Mouse (Mus musculus) heart, postnatal 10 days (tissue): Measurements from ENCODE around the gene Dnm2. TPM values are rescaled to one million over a fixed set of nuclear protein-coding genes. Genes with fewer than 3 reads are reported as not detected.

Source experiments
- DNase-seq, 2 experiments: peaks; one replicate each; pipeline ENCODE4 v3.0.0; 2021
- intact Hi-C: fragments of 180-260 bp; cut with DNase I; formaldehyde crosslinking; loops from one replicate; pipeline ENCODE4 v1.15.1; 2025
- total RNA-seq, 2 experiments: library from RNA; stranded (reverse); gene quantifications; 2 replicates each; pipeline ENCODE4 v1.2.3; 2021

Gene Dnm2
- total RNA-seq, 2 experiments from 2014 or later: 90.0 to 90.6 TPM

DNA sequence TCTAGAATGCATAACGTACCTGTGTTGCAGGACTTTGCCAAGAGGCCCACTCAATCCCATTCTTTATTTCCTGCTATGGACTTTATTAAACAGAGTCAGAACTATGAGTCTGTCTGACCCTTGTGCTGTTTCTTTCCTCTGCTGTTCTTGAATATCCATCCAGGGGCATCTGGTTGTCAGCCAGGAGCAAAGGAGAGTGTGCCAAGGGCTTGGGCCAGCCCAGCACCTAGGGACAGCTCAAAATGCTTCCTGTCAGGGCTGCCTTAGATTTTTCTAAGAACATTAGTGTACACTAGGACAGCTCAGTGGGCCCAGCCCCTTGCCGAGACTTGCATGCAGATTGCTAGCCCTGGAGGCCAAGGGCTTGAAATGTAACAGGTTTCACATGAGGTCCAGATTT is 3.1 kb downstream of the Dnm2 start:
- intact Hi-C loops: no loop called here
- peak; percentile 56 to 60 for DNase-seq

DNA sequence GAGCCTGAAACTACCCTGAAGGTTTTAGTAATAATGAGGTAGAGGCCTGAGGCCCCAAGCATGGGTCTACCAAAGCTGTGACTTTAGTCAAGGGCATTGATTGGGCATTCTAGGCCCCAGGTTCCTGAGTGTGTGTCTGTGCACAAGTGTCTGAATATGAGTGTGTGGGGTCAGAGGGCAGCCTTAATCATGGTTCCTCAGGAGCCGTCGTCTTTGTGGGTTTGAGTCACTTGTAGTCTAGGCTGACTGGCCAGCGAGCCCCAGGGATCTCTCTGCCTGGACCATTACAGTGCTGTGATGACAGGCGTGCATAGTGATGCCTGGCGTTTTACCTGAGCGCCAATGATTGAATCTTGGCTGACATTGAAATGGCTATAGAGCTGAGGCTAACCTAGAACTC is 3.5 kb downstream of the Dnm2 start:
- DNase-seq: no peak
- intact Hi-C loops: no loop called here

DNA sequence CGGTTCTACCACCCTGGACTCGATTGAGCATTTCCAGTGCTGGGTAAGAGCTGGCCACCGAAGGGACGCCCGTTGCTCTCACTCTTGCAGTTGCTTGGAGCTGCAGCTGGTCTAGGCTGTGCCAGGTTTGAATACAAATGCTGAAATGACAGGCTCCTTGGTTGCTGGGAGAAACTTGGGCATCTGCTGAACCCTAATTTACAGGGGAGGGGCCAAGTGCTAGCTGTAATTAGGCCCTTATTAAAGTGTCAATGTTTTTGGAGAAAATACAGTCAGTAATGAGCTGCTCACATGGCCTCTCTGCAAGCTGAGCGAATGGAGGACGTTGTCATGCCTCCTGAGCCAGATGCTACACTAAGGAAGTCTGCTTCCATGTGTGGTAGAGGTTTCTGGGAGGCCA is 6.0 kb downstream of the Dnm2 start:
- intact Hi-C loops: no loop called here

DNA sequence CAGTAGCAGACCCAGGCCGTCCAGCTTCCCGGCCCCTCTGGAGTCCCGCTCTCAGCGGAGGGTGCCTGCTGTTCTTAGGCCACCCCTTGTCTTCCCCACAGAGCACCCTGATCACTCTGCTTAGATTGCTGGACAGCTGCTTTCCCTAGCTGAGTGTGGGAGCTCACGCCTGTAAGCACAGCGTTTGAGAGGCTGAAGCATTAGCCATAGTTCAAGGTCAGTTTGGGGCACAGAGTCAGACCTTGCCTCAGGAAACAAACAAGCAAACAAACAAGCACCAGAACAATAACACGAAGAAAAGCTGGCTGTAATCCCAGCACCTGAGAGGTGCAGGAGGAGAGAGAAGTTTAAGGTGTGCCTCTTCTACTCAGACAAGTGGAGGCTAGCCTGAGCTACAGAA is 7.4 kb downstream of the Dnm2 start:
- no peak for DNase-seq
- intact Hi-C loops: no loop called here

More for the DNA sequence above, 6.0 kb downstream of the Dnm2 start:
- DNase-seq: no peak

DNA sequence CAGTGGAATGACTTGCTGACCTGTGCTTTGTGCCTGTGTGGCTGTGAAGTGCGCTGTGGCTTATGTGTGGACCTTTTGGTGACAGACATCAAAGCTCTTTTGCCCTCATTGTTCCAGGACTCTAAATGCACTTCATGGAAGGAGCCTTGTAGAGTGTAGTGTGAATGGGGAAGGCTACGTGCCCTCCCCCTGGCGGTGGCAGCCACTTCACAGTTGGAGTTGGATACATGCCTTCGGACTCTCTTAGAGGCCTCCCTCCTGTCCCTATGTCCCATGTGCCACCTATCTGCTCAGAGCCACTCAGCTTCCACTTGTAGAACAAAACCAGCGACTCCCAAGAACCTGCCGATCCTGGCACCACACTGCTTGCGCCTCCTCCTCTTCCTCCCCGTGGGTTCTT is 9.1 kb downstream of the Dnm2 start:
- DNase-seq: peak in 1 of 2 experiments; percentile 34
- intact Hi-C loops: no loop called here

DNA sequence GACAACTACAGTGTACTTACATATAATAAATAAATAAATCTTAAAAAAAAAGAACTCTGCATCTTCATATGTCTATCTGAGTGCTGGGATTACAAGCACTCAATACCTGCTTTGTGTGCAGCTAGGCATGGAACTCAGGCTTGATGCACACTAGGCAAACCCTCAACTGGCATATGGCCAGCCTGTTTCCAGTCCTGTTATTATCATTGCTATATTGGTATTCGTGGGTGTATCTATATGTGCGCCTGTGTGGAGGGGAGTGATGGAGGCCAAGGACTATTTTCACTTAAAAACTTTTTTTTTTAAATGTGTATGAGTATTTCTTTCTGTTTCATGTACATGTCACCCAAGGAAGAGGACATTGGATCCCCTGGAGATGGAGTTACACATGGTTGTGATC is 9.7 kb downstream of the Dnm2 start:
- DNase-seq: no peak
- intact Hi-C loops: no loop called here

DNA sequence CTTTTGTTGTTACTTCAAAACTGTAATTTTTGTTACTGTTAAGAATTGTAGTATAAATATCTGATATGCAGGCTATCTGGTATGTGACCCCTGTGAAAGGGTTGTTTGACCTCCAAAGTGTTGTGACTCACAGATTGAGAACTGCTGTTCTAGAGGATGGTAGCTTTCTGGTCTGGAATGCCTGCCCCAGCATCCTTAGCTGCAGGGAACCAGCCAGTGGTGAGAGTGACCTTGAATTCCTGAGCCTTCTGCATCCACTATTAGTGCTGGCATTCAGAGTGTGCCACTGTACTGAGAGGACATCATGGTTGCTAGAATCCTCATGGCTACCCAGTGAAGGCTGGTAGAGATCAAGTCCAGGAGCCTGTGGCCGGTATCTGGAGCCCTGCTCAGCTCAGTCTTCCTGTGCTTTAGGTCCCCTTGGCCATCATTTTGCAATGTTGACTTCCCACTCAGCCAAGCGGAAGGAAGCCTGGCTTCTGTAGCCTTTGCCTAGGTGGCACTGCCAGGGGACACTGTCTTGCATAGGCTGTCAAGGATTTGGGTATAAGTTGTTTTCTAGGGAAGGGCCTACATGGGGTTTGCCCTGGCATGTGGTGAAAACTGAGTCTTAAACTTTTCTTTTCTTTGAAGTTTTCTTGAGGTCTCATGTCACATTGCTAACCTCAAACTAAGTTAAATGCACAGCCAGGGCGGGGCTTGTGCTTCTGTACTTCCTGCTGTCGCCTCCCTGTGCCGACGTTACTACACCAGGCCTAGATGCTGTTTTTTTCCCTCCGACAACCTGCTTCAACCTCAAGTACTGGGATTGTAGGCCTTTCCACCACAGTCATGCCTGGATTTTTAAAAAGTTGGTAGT is 11.3 kb downstream of the Dnm2 start:
- intact Hi-C loops: no loop called here
- DNase-seq: peak in 1 of 2 experiments; percentile 40

DNA sequence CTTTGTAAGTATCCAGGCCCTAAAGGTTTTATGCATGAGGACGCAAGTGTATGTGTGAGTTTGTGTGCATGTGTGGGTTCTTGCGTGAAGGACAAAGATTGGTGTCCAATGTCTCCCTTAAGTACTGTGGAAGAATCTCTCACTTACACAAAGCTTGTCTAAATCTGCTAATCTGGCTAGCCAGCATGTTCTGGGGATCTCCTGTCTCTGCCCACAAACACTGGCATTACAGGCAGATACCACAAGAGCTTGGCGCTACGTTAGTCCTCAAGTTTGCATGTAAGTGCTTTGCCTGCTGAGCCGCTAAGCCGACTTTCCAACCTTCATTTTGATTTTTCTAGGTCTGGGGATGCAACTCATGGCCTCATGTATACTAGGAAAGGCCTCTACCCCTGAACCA is 12.9 kb downstream of the Dnm2 start:
- no peak for DNase-seq
- intact Hi-C loops: no loop called here

DNA sequence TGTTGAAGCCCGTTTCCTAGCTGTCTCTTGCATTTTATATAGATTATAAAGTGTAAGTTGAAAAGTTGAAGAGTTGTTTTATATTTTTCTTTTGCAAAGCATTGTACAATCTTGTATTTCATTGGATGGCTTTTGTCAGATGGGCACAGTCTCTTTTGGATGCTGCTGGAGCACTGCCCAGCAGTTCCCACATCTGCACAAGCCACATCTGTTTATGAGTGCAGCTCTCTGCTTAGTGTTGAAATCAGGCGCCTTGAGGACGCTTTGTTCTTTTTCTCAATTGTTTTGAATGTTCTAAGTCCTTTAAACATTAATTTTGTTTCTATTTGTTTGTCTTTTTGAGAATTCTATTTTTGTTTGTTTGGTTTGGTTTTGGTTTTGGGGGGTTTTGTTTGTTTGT is 13.5 kb downstream of the Dnm2 start:
- intact Hi-C loops: no loop called here

DNA sequence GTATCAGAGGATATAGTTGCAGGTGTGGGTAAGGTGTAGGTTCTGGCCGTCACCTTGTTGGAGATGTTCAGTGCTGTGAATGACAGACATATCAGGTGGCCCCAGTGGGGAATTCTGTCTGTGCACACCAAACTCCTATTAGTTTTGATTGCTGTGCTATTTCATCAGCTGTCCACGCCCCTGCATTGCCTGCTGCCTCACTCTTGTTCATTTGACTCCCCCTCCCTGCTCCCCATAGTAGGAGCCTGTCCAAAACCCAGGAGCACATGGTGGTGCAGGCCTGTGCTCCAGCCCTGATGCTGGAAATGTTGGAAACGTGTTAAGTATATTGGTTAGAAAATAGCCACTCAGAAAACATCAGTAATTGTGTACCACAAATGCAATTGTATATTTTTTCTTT is 14.7 kb downstream of the Dnm2 start:
- no peak for DNase-seq
- intact Hi-C loops: no loop called here

More for the DNA sequence above, 13.5 kb downstream of the Dnm2 start:
- DNase-seq: peak; percentile 59 to 63

DNA sequence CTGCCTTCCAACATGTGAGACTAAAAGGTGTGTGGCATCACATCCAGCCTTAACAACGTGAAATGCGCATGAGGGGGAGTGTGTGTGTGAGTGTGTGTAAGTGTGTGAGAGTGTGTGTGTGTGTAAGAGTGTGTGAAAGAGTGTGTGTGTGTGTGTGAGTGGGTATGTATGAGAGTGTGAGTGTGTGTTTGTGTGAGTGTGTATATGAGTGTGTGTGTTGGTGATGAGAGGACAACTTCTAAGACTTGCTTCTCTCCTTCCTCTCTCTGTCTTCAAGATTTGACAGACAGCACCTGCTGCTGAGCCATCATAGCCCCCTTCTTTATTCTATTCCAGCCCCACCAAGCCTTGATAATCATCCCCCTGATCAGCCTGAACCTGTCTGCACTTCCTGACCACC is 15.2 kb downstream of the Dnm2 start:
- intact Hi-C loops: no loop called here

DNA sequence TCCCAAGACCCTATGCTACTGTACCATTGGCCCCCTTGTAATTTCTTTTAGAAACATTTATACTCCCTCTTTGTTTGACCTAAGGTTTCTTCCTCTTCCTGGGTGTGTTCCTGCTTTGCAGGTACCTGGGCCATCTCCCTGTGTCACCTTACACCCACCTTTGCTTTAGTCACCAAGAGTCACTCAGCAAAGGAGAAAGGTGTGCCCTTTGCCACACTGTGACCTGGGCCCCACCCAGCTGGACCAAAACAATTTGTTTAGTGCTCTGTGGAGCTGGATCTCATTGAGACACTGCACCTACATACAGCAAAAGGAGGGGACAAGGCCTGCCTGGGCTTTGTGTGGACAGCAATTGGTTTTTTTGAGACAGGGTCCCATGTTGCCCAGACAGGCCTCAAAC is 15.7 kb downstream of the Dnm2 start:
- intact Hi-C loops: no loop called here
- no peak for DNase-seq

More for the DNA sequence above, 15.2 kb downstream of the Dnm2 start:
- no peak for DNase-seq

DNA sequence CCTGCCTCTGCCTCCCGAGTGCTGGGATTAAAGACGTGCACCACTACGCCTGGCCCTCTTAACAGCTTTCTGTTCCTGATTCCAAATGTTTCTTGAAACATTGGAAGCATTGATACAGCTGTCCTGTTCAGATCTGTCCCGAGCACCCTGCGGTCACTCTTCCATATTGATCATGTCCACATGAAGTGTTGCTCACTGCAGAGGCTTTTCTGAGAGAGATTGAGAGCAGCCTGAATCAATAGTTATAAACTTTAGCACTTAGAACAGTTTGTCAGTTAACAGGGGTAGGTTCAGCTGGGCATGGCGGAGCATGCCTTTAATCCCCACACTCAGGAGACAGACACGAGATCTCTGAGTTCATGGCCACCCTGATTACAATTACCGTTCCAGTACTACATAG is 19.1 kb downstream of the Dnm2 start:
- intact Hi-C loops: no loop called here
- no peak for DNase-seq

DNA sequence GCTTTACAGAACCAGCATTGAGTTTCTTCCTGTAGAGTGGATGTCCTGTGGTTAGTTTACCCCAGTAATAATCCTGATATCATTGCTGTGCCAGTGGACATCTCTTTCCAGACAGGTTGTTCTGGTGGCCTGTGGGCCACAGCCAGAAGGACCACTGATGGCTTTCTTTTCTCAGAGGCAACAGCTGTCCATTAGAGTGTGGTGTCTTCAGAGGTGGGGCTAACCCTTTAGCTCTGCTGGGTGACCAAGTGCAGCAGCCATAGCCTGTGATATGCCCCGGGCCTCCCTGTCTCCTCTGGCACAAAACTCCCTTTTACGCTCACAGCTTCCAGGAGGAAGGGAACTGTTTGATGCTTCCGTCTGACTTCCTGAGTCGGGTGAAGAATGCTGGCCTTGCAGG is 19.9 kb downstream of the Dnm2 start:
- intact Hi-C loops: no loop called here
- DNase-seq: no peak

DNA sequence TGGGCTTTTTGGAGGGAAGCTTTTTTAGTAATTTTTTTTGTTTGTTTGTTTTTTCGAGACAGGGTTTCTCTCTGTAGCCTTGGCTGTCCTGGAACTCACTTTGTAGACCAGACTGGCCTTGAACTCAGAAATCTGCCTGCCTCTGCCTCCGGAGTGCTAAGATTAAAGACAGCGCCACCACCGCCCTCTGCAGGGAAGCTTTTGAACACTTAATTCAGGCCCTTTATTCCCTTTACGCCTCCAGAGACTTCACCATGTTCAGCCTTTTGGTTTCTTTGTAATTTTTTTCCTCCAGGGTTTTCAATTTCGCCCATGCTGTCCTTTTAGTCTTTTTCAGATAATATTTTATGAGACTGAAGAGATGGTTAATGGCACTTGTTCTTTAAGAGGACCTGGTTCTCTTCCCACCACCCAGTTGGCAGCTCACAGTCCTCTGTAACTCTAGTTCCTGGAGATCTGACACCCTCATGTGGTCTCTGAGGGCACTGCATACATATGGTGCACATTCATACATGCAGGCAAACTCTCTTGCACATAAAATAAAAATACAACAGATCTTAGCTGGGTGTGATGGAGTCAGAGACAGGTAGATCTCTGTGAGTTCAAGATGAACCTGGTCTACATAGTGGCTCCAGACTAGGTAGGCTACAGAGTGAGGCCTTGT is 20.5 kb downstream of the Dnm2 start:
- intact Hi-C loops: no loop called here

DNA sequence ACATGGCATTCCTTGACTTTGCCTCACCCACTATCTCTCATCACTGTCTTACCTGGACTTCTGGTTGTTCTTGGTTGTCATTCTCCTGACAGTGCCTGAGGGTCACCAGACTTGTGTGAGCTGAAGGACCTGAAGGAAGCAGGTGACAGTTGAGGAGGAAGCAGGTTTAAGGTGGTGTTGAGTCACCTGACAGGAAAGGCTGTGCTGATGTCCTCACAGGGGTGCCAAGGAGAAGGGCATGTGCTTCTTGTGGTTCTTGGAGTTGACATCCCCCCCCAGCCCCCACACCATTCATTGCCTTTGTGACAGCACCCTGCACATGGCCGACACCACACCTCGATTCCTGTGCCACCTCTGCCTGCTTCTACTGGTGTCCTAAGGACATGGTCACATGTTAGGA is 23.1 kb downstream of the Dnm2 start:
- no peak for DNase-seq
- intact Hi-C loops: no loop called here

More for the DNA sequence above, 20.5 kb downstream of the Dnm2 start:
- DNase-seq: no peak

DNA sequence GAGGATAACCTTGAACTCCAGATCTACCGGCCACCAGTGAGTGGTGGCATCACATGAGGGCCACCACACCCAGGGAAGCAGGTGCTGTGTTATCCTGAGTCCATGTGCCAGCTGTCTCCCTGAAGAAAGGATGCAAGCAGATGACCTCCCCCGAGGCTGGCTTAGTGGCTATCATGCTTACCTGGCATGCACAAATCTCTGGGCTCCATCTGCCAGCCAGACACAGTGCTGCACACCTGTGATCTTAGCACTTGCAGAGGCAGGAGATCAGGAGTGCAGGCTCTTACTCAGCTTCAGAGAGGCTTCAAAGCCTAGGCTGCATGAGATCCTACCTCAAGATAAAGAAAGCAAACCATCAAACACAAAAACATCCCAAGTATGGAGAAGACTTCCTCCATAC is 25.0 kb downstream of the Dnm2 start:
- DNase-seq: no peak
- intact Hi-C loops: no loop called here

DNA sequence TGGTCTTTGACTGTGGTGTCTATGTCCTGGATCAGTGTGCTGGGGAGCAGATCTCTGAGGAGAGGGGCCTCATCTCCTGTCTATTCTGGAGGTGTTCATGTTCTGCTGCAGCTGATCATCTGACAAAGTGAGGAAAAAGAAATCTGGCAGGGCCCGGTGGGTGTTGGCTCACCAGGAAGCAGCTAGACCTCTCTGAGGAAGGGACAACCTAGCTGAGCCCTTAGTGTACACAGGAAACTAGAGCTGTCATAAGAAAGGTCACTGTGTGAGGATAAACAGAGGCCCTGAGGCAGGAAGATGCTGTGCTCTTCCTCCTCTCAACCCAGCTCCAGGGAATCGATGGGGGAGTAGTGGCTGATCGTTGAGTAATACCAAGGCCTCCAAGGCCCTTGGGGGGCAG is 25.6 kb downstream of the Dnm2 start:
- no peak for DNase-seq
- intact Hi-C loops: no loop called here

DNA sequence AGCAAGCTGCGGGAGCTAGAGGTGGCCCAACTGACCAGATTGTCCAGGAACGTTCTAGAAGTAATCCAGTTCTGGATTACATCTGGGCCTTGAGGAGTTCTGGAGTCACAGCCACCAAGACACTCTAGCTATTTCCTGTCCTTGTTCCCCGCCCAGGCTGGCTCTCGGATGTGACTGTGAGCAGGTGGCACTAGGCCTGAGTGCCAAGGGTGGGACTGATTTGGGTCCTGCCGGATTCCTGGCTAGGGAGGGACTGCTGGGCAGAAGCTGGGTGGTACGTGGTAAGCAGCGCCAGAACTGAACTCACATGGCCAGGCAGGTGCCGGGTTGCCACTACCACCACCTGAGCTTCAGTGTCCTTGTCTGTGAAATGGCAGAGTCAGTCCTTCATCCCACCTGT is 26.7 kb downstream of the Dnm2 start:
- intact Hi-C loops: no loop called here
- DNase-seq: no peak

DNA sequence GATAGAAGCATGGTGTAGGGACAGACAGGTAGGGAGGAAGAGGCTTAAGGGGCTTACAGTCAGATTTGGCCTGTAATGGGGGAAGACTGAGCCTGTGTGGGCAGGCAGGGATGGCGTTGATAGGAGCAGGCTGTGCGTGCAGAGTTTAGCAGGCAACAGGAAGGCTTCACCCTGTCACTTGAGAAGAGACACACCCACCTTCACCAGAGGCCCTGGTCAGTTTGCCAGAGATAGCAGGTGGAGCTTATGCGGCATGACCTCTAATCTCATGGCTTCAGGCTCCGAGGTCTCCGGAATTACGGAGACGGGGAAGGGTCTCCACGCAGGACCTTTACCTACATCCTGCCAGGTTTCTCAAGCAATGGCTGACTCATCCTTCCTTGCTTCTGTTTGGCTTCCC is 27.2 kb downstream of the Dnm2 start:
- DNase-seq: peak in 1 of 2 experiments; percentile 53
- intact Hi-C loops: no loop called here

DNA sequence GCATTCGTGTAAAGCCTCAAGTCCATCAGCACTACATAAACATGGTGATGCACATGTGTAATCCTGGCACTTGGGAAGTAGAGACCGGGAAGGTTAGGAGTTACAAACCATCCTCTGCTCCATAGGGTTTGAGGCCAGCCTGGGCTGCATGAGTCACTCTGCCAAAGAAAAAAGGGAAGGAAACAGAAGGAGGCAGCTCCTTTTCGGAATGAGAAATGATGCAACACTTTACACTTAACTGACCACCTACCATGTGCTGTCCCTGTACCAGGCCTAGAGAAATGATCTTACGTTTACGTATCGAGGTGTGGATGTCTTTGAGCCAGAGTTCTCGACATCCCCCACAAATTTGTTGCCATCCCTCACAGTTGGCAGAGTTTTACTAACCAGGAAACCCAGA is 28.3 kb downstream of the Dnm2 start:
- no peak for DNase-seq
- intact Hi-C loops: no loop called here

DNA sequence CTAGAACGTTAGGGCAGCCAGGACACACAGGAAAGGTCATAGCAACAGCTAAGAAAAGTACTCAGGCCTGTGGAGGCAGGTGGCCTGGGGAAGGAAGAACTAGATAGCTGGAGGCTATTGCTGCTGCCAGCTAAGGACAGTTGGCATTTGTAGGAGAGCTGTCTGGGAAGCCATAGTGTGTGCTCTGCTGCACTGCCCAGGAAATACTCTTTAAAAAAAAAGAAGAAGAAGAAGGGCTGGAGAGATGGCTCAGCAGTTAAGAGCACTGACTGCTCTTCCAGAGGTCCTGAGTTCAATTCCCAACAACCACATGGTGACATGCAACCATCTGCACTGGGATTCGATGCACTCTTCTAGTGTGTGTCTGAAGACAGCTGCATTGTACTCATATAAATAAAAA is 28.8 kb downstream of the Dnm2 start:
- intact Hi-C loops: no loop called here
- no peak for DNase-seq
